Mouse (Mus musculus) ES-E14 (cell line): ENCODE measurements around the gene Actl7a.

ENCODE experiments used
- CHD2 ChIP-seq: IDR thresholded peaks from 2 replicates; pipeline ENCODE4 v1.6.1; 2014; ENCODE audit warnings: mild to moderate bottlenecking, low read depth, low read length, inconsistent platforms
- ZC3H11A ChIP-seq: IDR thresholded peaks from 2 replicates; pipeline ENCODE4 v1.6.1; 2012; ENCODE audit warnings: low read depth, mild to moderate bottlenecking, inconsistent platforms, low read length, borderline replicate concordance

DNA sequence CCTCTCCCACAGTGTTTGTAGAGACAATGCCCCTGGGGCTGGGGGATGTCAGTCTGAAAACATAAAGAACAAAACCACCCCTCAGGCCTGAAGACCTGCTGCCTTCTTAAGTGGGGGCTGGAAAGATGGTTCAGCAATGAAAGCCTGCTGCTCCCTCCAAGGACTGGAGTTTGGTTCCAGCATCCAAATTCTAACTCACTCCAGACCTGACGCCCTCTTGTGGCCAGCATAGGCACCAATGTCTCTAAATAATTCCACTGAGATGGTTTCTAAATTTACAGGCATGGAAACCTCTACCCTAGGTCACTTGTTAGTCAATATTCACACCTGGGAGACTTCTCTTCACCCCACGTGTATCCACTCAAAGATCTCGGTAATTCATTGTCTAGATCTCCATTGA lies 21.7 kb upstream of the Actl7a start:
- TF ChIP-seq ZC3H11A = 0 out of 2 replicates have a peak, but pooled peaks have one; percentile 44
- no peak for TF ChIP-seq CHD2
